8 mouse cellular contexts compared by ENCODE assay signal in genomic region chr14:57362726-57363660, GRCm38 (mm10). TPM values are rescaled to one million over a fixed set of nuclear protein-coding genes. Genes with fewer than 3 reads are reported as not detected.
DNase-seq lines count a peak whose midpoint lies in the region; ATAC-seq and TF ChIP-seq lines count a peak whose summit lies in the region.

No protein-coding gene starts in this region.

- peaks cover 21% of the 10 kb centered on the region for H3K27me3 ChIP-seq in heart, embryonic 13.5 days (replicated peaks)
- H3K27me3 ChIP-seq in kidney, postnatal 0 days (ENCODE audit: insufficient read depth, low read length): no peaks in the 10 kb centered on the region
- no peaks in the 10 kb centered on the region for H3K27me3 ChIP-seq in neural tube, embryonic 12.5 days (replicated peaks)
- no peaks in the 10 kb centered on the region for H3K27me3 ChIP-seq in testis, adult 2 months (ENCODE audit: control insufficient read depth, insufficient read depth, low read length)

- ATAC-seq in heart, embryonic 13.5 days (ENCODE audit: extremely low read depth, insufficient number of reproducible peaks, low FRiP score, low TSS enrichment): no peak
- ATAC-seq in kidney, postnatal 0 days (replicated peaks; ENCODE audit: low FRiP score, low read depth): peak; percentile 45
- peak; percentile 70 for ATAC-seq in neural tube, embryonic 12.5 days (ENCODE audit: low FRiP score, low read depth)

- H3K27ac ChIP-seq in bone marrow macrophage, adult 2 months (ENCODE audit: insufficient read depth, low read depth, low read length): no peak overlapping the region
- H3K27ac ChIP-seq in embryonic fibroblast, embryonic 13.5 days (ENCODE audit: insufficient read depth, low read length): no peak overlapping the region
- no peak overlapping the region for H3K27ac ChIP-seq in heart, embryonic 13.5 days (replicated peaks)
- no peak overlapping the region for H3K27ac ChIP-seq in kidney, postnatal 0 days
- H3K27ac ChIP-seq in neural tube, embryonic 12.5 days: no peak overlapping the region
- H3K27ac ChIP-seq in testis, adult 2 months (ENCODE audit: control insufficient read depth, insufficient read depth, low read depth, low read length): no peak overlapping the region

- H3K9me3 ChIP-seq in heart, embryonic 13.5 days: no peaks in the 10 kb centered on the region
- no peaks in the 10 kb centered on the region for H3K9me3 ChIP-seq in kidney, postnatal 0 days (replicated peaks; ENCODE audit: low read length)
- no peaks in the 10 kb centered on the region for H3K9me3 ChIP-seq in neural tube, embryonic 12.5 days

- no peak overlapping the region for H3K4me3 ChIP-seq in bone marrow macrophage, adult 2 months (ENCODE audit: insufficient read depth, low read length)
- H3K4me3 ChIP-seq in embryonic fibroblast, embryonic 13.5 days (ENCODE audit: insufficient read depth, low read length): no peak overlapping the region
- no peak overlapping the region for H3K4me3 ChIP-seq in heart, embryonic 13.5 days
- no peak overlapping the region for H3K4me3 ChIP-seq in kidney, postnatal 0 days (replicated peaks; ENCODE audit: low read depth, low read length)
- H3K4me3 ChIP-seq in neural tube, embryonic 12.5 days: no peak overlapping the region
- peak overlapping the region; percentile 34; the same call in 1 of the 2 replicates for H3K4me3 ChIP-seq in testis, adult 2 months (ENCODE audit: control insufficient read depth, low read depth, low read length)

- TF ChIP-seq POLR2A in bone marrow macrophage, adult 2 months (IDR thresholded peaks at IDR 0.05; ENCODE audit: borderline replicate concordance, low read depth, low read length): no peak
- TF ChIP-seq POLR2A in embryonic fibroblast, embryonic 13.5 days (IDR thresholded peaks at IDR 0.05; ENCODE audit: low read depth, low read length): no peak
- TF ChIP-seq POLR2A in testis, adult 2 months (IDR thresholded peaks at IDR 0.05; ENCODE audit: control insufficient read depth, low read depth, low read length): no peak

- TF ChIP-seq CTCF in bone marrow macrophage, adult 2 months (IDR thresholded peaks at IDR 0.05; ENCODE audit: low read depth, low read length): peak; percentile 51; the same call in 1 of the 2 replicates
- TF ChIP-seq CTCF in embryonic fibroblast, embryonic 13.5 days (IDR thresholded peaks at IDR 0.05; ENCODE audit: borderline replicate concordance, insufficient read depth, low read length): peak; percentile 68
- peak; percentile 91 for TF ChIP-seq CTCF in kidney, postnatal 0 days (IDR thresholded peaks at IDR 0.05; ENCODE audit: low read depth)
- TF ChIP-seq CTCF in testis, adult 2 months (IDR thresholded peaks at IDR 0.05; ENCODE audit: control insufficient read depth, insufficient read depth, insufficient replicate concordance, low read depth, low read length): peak; percentile 79

- peak overlapping the region; percentile 54 for H3K4me2 ChIP-seq in heart, embryonic 13.5 days
- H3K4me2 ChIP-seq in kidney, postnatal 0 days (ENCODE audit: low read length): peak overlapping the region; percentile 28; the same call in 1 of the 2 replicates
- H3K4me2 ChIP-seq in neural tube, embryonic 12.5 days (replicated peaks): peak overlapping the region; percentile 49

- WGBS in heart, embryonic 13.5 days: 15% methylated on average over 29 of the region's 31 CpGs
- 12% methylated on average over 24 of the region's 31 CpGs for WGBS in kidney, postnatal 0 days
- WGBS in neural tube, embryonic 12.5 days: 14% methylated on average over 28 of the region's 31 CpGs

- DNase-seq in CD4-positive helper T cell, adult 2 months (ENCODE audit: low read depth, low spot score): peak; percentile 61
- peak; percentile 87 for DNase-seq in kidney, postnatal 0 days (ENCODE audit: low spot score)
- peak; percentile 78 for DNase-seq in liver

- no peak overlapping the region for H3K9ac ChIP-seq in heart, embryonic 13.5 days
- no peak overlapping the region for H3K9ac ChIP-seq in kidney, postnatal 0 days (ENCODE audit: low read depth, low read length)
- H3K9ac ChIP-seq in neural tube, embryonic 12.5 days: no peak overlapping the region

- no peaks in the 10 kb centered on the region for H3K36me3 ChIP-seq in heart, embryonic 13.5 days
- H3K36me3 ChIP-seq in kidney, postnatal 0 days (ENCODE audit: insufficient read depth, low read length): no peaks in the 10 kb centered on the region
- no peaks in the 10 kb centered on the region for H3K36me3 ChIP-seq in neural tube, embryonic 12.5 days
- no peaks in the 10 kb centered on the region for H3K36me3 ChIP-seq in testis, adult 2 months (ENCODE audit: control insufficient read depth, insufficient read depth, low read length)

- H3K4me1 ChIP-seq in bone marrow macrophage, adult 2 months (ENCODE audit: control insufficient read depth, insufficient read depth, low read length): peaks cover 5% of the 10 kb centered on the region; the same call in 1 of the 2 replicates
- no peaks in the 10 kb centered on the region for H3K4me1 ChIP-seq in embryonic fibroblast, embryonic 13.5 days (ENCODE audit: control insufficient read depth, insufficient read depth, low read length)
- H3K4me1 ChIP-seq in heart, embryonic 13.5 days: no peaks in the 10 kb centered on the region
- H3K4me1 ChIP-seq in kidney, postnatal 0 days (replicated peaks; ENCODE audit: insufficient read depth, low read length): no peaks in the 10 kb centered on the region
- no peaks in the 10 kb centered on the region for H3K4me1 ChIP-seq in neural tube, embryonic 12.5 days
- H3K4me1 ChIP-seq in testis, adult 2 months (ENCODE audit: control insufficient read depth, insufficient read depth, low read length): no peaks in the 10 kb centered on the region; the same call in 1 of the 2 replicates

RNA-seq across cellular contexts. Expression of gene Cryl1, which starts 35.3 kb away (rescaled TPM):
- polyA plus RNA-seq in bone marrow macrophage, adult 2 months (2012; ENCODE audit: insufficient read depth, insufficient read length, missing spikeins): 48.8 and 51.1 TPM in 2 replicates
- polyA plus RNA-seq in embryonic fibroblast, embryonic 13.5 days (2011; ENCODE audit: insufficient read length, low read depth, missing spikeins): 12.9 and 13.6 TPM in 2 replicates
- 12.1 and 15.6 TPM in 2 replicates for polyA plus RNA-seq in heart, embryonic 13.5 days (2015; fragmentation: Nextera tagmentation; extraction: Ambion mirVana)
- polyA plus RNA-seq in kidney, postnatal 0 days (2015; fragmentation: Nextera tagmentation; extraction: Ambion mirVana): 100 and 105 TPM in 2 replicates
- 8.1 and 9.4 TPM in 2 replicates for polyA plus RNA-seq in neural tube, embryonic 12.5 days (2016; fragmentation: Nextera tagmentation; extraction: Ambion mirVana)
- 5.3 and 6.4 TPM in 2 replicates for polyA plus RNA-seq in testis, adult 2 months (2012; rRNA removed)
